Mouse (Mus musculus) hindlimb bud, embryonic 11.5 days (tissue): ENCODE measurements around the gene Ank3.

Source experiments
- DNase-seq: peaks from one replicate; pipeline ENCODE4 v3.0.0-alpha.2; 2012; ENCODE audit warnings: low read depth, low spot score; ENCODE audit errors: extremely low spot score

Gene Ank3

GRCm38 (mm10) chr10:69751416-69751815 is 352.8 kb downstream of the Ank3 start:
- DNase-seq: no peak

GRCm38 (mm10) chr10:69753464-69753863 is 354.9 kb downstream of the Ank3 start:
- DNase-seq: no peak

GRCm38 (mm10) chr10:69756956-69757672 is 358.5 kb downstream of the Ank3 start:
- DNase-seq: no peak

DNA sequence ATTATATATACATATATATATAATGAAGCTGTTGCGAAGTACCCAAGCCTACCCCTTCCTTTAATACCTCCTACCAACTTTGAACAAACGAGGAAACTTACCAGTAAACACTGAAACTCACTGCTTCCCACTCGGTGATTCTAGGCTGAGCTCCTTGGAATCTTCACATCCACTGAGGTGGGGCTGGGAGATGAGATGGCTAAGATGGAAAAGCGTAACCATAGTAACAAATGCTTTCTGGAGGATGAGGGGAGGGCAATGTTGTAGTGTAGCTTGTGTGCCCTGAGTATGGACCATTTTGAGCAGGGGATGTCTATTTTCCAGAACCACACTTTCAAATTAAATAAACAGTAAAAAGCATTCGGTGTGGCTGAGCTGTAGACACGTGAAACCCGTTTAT is 364.4 kb downstream of the Ank3 start:
- DNase-seq: no peak

DNA sequence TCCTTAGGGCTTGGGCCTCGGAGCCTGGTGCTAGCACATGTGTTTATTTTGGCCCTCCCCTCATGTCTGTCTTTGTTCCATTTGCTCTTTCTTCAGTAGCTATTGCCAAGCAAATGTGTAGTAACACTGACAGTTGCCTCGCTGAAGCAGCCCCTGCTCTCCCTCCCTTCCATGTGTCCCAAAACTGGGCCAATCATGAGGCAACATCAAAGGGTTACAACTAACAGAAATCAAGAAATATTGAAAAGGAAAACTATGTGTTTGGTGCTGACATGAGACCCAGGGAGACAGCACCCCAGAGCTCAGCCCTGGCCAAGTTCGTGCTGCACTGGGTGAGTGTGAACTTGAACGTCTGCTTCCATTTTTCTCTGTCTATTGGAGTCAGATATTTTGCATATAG is 365.8 kb downstream of the Ank3 start:
- DNase-seq: no peak

- no peak for DNase-seq
These were observed 378.6 kb downstream of the Ank3 start for GRCm38 (mm10) chr10:69777065-69777645.

DNA sequence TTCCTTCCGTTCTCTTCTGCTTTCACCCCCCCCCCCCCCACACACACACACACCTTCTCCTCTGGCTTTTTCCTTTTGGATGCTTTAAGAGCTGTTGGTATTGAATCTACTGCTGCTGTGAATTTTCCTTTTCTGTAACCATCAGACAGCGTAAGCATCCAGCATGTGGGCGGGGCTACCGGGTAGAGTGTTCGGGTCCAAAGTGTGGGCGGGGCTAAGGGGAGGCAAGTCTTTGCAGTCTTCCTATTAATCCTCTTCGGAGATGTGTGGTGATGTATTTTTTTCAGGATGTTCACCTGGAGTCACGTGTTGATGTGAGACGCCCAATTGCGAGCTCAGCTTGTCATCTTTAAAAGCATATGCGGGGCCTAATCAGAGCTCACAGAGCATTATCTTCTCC is 379.2 kb downstream of the Ank3 start:
- DNase-seq: no peak

- DNase-seq: no peak
These were observed 380.7 kb downstream of the Ank3 start for GRCm38 (mm10) chr10:69779246-69779645.

DNA sequence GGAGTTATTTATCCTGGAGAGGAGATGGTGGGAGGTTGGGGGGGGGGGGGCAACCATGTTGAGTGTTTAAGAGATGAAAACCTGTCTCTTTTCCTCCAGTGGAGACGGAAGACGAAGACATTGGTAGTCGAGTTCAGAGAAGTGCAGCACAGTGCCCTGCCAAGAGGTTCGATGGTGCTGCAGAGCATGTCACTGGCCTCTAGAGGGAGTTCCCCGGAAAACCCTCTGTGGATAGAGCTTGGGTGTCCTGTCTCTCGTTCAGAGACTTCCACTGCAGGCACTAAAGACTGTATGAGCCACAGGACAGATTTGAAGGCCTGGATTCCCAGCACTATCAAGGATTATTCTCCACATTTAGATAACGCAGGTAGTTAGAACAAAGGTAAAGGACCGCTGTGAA is 382.9 kb downstream of the Ank3 start:
- no peak for DNase-seq

GRCm38 (mm10) chr10:69785235-69785634 is 386.7 kb downstream of the Ank3 start:
- DNase-seq: no peak

GRCm38 (mm10) chr10:69785692-69786091 is 387.1 kb downstream of the Ank3 start:
- no peak for DNase-seq

GRCm38 (mm10) chr10:69786220-69786993 is 387.8 kb downstream of the Ank3 start:
- no peak for DNase-seq

DNA sequence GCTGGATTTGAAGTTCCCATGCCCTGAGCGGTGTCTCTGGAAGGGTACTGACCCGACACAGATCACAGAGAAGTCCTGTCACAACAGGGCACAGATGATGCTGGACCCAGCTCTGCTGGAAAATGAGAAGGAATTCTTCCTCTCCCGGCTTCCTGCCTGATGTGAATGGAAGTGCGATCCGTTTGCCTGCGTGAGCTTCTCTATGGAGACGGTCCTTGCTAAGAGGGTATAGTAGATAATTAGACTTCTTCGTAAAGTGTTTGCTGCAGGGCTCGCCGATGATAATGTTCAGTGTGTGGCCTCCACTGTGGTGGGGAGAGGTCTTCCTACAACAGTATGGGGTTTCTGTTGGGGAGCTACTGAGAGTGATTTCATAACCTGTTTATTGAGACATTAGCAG is 388.8 kb downstream of the Ank3 start:
- no peak for DNase-seq

DNA sequence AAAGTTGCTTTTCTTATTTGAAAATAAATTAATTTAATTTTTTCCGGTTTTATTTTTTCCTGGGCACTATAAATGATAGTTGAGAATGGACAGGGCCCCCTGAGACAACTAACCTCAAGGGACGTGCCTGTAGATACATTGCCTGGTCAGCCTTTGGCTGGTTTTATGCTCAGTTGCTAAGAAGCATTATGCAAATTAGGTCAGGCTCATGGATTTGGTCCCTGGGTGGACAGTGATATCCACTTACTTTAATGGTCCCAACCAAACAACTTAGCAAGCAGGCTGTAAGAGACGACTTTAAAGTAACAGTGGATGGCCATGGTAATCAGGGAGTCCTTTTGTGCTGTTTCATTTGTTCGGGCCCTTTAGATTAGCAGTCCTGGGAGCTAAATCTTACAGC is 392.0 kb downstream of the Ank3 start:
- DNase-seq: no peak

GRCm38 (mm10) chr10:69791951-69792350 is 393.4 kb downstream of the Ank3 start:
- no peak for DNase-seq

GRCm38 (mm10) chr10:69792400-69792799 is 393.8 kb downstream of the Ank3 start:
- DNase-seq: no peak

- DNase-seq: no peak
These were observed 394.5 kb downstream of the Ank3 start for GRCm38 (mm10) chr10:69793079-69793478.

GRCm38 (mm10) chr10:69795656-69796055 is 397.1 kb downstream of the Ank3 start:
- no peak for DNase-seq

GRCm38 (mm10) chr10:69796421-69796886 is 397.9 kb downstream of the Ank3 start:
- no peak for DNase-seq

DNA sequence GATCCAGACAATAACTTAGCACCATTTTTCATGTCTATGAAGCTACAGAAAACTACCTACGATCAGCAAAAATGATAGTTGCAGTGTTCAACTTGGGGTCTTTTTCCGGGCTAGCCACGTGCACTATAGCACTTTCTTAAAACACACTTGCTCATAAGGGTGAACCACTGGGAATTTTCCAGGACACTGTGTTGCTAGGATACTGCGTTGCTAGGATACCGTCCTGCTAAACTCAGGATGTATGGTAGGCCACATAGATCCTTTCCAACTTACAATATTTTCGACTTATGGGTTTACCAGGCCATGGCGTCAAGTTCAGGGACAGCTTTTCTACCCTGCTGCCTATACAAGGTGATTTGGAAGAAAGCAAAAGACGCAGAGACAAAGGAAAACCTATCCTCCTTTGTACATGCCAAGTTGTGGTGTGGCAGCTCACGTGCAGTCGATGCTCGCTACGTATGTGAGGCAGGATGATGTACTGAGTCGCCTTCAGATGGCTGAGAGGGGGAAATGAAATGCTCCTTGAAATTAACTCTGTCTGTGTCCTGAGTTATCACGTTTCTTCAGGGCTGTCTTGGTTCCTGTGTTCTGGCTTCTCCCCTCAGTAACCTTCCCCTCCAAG is 404.7 kb downstream of the Ank3 start:
- no peak for DNase-seq

- DNase-seq: no peak
These were observed 406.0 kb downstream of the Ank3 start for GRCm38 (mm10) chr10:69804613-69805012.

GRCm38 (mm10) chr10:69810785-69811184 is 412.2 kb downstream of the Ank3 start:
- DNase-seq: no peak
